8 mouse cellular contexts compared by ENCODE assay signal in the genomic region with DNA sequence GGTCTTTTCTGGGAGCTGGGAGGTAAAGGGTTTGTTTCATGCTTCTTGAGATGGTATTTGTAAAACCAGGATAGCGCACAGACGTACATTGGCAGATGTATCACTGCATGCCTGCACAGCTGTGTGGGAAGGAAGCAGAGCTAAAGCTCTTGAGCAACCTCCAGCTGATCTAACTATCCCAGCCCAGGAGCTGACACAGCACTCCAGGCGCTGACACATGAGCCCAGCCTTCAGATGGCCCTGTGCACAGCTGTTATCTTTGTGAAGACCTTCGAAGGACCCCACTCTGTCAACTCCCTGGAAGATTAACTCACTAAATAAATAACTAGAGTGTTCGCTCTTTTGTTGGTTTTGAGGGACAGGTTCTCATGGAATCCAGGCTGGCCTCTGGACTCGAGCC. TPM values are rescaled to one million over a fixed set of nuclear protein-coding genes. Genes with fewer than 3 reads are reported as not detected.
DNase-seq lines count a peak whose midpoint lies in the region; ATAC-seq and TF ChIP-seq lines count a peak whose summit lies in the region.

No protein-coding gene starts in this region.

- 0 out of 2 replicates have a peak, but pooled peaks have one; percentile 29 for TF ChIP-seq EP300 in heart, adult 2 months (IDR thresholded peaks at IDR 0.05; ENCODE audit: insufficient read depth, low read depth, low read length)

- peak; percentile 27; the same call in 1 of the 2 replicates for TF ChIP-seq POLR2A in heart, adult 2 months (IDR thresholded peaks at IDR 0.05; ENCODE audit: insufficient read depth, low read depth, low read length)
- no peak for TF ChIP-seq POLR2A in small intestine, adult 2 months (IDR thresholded peaks at IDR 0.05; ENCODE audit: low read depth, low read length)

- H3K36me3 ChIP-seq in limb, embryonic 13.5 days: no peaks in the 10 kb centered on the region
- no peaks in the 10 kb centered on the region for H3K36me3 ChIP-seq in limb, embryonic 10.5 days
- peaks cover 9% of the 10 kb centered on the region for H3K36me3 ChIP-seq in heart, adult 2 months (ENCODE audit: control insufficient read depth, insufficient read depth, low read length)
- H3K36me3 ChIP-seq in small intestine, adult 2 months (ENCODE audit: control insufficient read depth, insufficient read depth, low read length): no peaks in the 10 kb centered on the region

- H3K79me2 ChIP-seq in heart, adult 2 months (replicated peaks; ENCODE audit: control insufficient read depth, insufficient read depth, low read length): no peaks in the 10 kb centered on the region

- no peak for DNase-seq in limb, embryonic 10.5 days (ENCODE audit: low spot score)
- peak in 1 of 2 experiments; percentile 62 for DNase-seq in heart, adult 2 months
- peak; percentile 21 to 48 for DNase-seq in kidney, postnatal 25 days
- no peak for DNase-seq in c-Kit-positive CD71-positive TER-119-positive erythroid progenitor cells, embryonic 14.5 days (ENCODE audit: low spot score)
- DNase-seq in cerebellum, adult 11-12 months: no peak
- DNase-seq in testis, postnatal 14 days (ENCODE audit: low spot score): no peak

- H3K4me2 ChIP-seq in limb, embryonic 13.5 days (replicated peaks): no peak overlapping the region

- H3K4me1 ChIP-seq in limb, embryonic 13.5 days: peaks cover 6% of the 10 kb centered on the region
- peaks cover 9% of the 10 kb centered on the region for H3K4me1 ChIP-seq in limb, embryonic 10.5 days
- H3K4me1 ChIP-seq in heart, adult 2 months (ENCODE audit: control insufficient read depth, insufficient read depth, low read length): peaks cover 14% of the 10 kb centered on the region
- no peaks in the 10 kb centered on the region for H3K4me1 ChIP-seq in small intestine, adult 2 months (ENCODE audit: control insufficient read depth, insufficient read depth, insufficient read length, low read length)

- no peak for TF ChIP-seq CTCF in heart, adult 2 months (IDR thresholded peaks at IDR 0.05)
- no peak for TF ChIP-seq CTCF in small intestine, adult 2 months (IDR thresholded peaks at IDR 0.05; ENCODE audit: extremely low read depth, insufficient read length, insufficient replicate concordance, low read depth, low read length)

- no peaks in the 10 kb centered on the region for H3K27me3 ChIP-seq in limb, embryonic 13.5 days
- H3K27me3 ChIP-seq in limb, embryonic 10.5 days (ENCODE audit: low read depth, poor library complexity, severe bottlenecking): no peaks in the 10 kb centered on the region
- H3K27me3 ChIP-seq in heart, adult 2 months (ENCODE audit: control insufficient read depth, insufficient read depth, low read length): no peaks in the 10 kb centered on the region
- no peaks in the 10 kb centered on the region for H3K27me3 ChIP-seq in small intestine, adult 2 months (ENCODE audit: control insufficient read depth, insufficient read depth, low read length)

- ATAC-seq in limb, embryonic 13.5 days (ENCODE audit: low FRiP score, low read depth): peak; percentile 54; the same call in 1 of the 2 replicates

- H3K4me3 ChIP-seq in limb, embryonic 13.5 days: no peak overlapping the region
- no peak overlapping the region for H3K4me3 ChIP-seq in limb, embryonic 10.5 days
- no peak overlapping the region for H3K4me3 ChIP-seq in heart, adult 2 months
- no peak overlapping the region for H3K4me3 ChIP-seq in small intestine, adult 2 months (ENCODE audit: low read depth, low read length)

- H3K27ac ChIP-seq in limb, embryonic 13.5 days: no peak overlapping the region
- H3K27ac ChIP-seq in limb, embryonic 10.5 days: no peak overlapping the region
- H3K27ac ChIP-seq in heart, adult 2 months: peak overlapping the region; percentile 77
- peak overlapping the region; percentile 29; the same call in 1 of the 2 replicates for H3K27ac ChIP-seq in small intestine, adult 2 months (ENCODE audit: insufficient read depth, low read depth, low read length)

- intact Hi-C loops in heart, adult 2 months (cut with DNase I): no loop called here

- no peak overlapping the region for H3K9ac ChIP-seq in limb, embryonic 13.5 days
- no peak overlapping the region for H3K9ac ChIP-seq in heart, adult 2 months (ENCODE audit: low read depth, low read length)

- H3K9me3 ChIP-seq in limb, embryonic 13.5 days: no peaks in the 10 kb centered on the region
- no peaks in the 10 kb centered on the region for H3K9me3 ChIP-seq in limb, embryonic 10.5 days (replicated peaks)

- 71% methylated on average over 6 of the region's 6 CpGs for WGBS in limb, embryonic 13.5 days
- WGBS in limb, embryonic 10.5 days: 77% methylated on average over 6 of the region's 6 CpGs
- WGBS in heart, adult 2 months: 35% methylated on average over 6 of the region's 6 CpGs
- WGBS in small intestine, adult 2 months: 22% methylated on average over 6 of the region's 6 CpGs

RNA-seq across cellular contexts. Expression of gene S1pr1, which starts 48.4 kb away (rescaled TPM):
- polyA plus RNA-seq in limb, embryonic 13.5 days (2015; fragmentation: Nextera tagmentation; extraction: Ambion mirVana): 23.4 and 23.9 TPM in 2 replicates
- polyA plus RNA-seq in limb, embryonic 10.5 days (2016; fragmentation: Nextera tagmentation; extraction: Ambion mirVana): 10.1 and 12.1 TPM in 2 replicates
- total RNA-seq in heart, adult 2 months (2021): 10 to 100 TPM; 53.8 to 72.1 TPM
- polyA plus RNA-seq in heart, adult 2 months (2012; rRNA removed): 67.0 and 90.6 TPM in 2 replicates
- polyA plus RNA-seq in small intestine, adult 2 months (2012; rRNA removed): 7.5 and 13.5 TPM in 2 replicates

Comparison
In these comparisons a context has a peak if more than half of its experiments do, and no peak if none do; other contexts are left out.
1. H3K27ac ChIP-seq: peak in heart, adult 2 months (single experiment) and small intestine, adult 2 months (single experiment); none in limb, embryonic 13.5 days (single experiment) and limb, embryonic 10.5 days (single experiment).
2. DNase-seq: peak in kidney, postnatal 25 days (2 of 2); none in limb, embryonic 10.5 days (single experiment), c-Kit-positive CD71-positive TER-119-positive erythroid progenitor cells, embryonic 14.5 days (single experiment), cerebellum, adult 11-12 months (single experiment) and testis, postnatal 14 days (single experiment).